Mouse (Mus musculus) frontal cortex, postnatal 10 days (tissue): ENCODE results near the gene Fat4.

Source experiments
- DNase-seq, 2 experiments: peaks; one replicate each; pipeline ENCODE4 v3.0.0; 2022; ENCODE audit warnings: low spot score in 2 of 2, mixed read lengths in 1 of 2

The Fat4 gene

DNA sequence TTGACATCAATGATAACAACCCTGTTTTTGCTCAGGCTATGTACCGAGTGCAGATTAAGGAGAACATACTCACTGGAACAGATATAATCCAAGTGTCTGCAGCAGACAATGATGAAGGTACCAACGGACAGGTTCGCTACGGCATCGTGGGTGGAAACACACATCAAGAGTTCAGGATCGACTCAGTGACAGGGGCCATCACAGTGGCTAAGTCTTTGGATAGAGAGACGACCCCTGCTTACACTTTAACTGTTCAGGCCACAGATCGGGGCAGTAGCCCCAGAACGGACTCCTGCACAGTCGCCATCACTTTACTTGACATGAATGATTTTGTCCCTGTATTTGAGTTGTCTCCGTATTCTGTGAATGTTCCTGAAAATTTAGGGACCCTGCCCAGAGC lies 70.4 kb downstream of the Fat4 start:
- no peak for DNase-seq

DNA sequence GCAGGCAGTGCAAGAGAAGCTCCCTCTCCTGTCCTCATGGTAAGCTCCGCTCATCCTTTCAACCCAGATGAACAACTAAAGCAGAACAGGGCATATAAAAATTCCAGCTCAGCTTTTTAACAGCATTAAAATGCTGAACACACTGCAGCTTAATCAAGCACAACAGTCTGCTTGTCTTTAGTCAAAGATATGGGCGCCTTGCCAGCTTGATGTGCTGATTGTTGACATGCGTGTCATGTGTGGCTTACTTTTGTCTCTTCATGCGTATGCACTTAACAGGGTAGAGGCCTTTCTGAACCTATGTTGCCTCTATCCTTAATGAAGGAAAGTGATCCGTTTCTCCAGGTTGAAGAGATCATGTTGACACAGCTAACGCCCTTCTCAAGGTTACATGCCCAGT lies 75.6 kb downstream of the Fat4 start:
- DNase-seq: no peak

DNA sequence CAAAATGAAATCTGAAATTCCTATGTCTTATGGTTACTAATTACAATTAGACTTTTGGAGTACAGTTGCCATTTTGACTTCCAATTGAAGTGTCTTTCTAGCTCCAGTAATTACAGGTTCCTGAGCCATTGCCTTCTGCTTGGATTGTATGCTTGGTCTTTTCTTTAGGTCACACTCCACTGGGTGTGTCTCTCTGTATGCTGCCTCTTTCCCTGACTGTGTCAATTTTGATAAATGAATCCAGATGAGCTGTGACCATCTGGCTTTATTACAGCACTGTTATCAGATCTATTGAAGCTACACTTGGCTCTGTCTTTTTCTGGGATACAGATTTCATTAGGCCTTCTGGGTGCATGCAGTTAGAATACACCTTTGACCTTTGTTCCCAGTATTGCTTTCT lies 80.7 kb downstream of the Fat4 start:
- DNase-seq: no peak

DNA sequence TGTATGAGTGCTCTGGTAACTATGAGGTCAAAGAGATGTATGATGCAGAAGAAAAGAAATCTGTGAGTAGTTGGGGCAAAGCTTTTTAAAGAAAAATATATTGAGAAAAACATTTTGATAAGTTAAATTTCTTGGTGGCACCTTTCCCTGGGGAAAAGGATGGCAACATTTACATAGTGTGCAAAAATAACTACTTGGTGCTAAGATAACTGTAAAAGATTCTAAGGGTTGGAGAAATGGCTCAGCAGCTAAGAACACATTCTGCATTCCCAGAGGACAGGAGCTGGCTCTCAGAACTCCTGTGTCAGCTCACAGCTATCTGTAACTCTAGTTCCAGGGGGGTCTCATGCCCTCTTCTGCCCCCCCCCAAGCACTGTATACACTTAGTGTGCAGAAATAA lies 99.6 kb downstream of the Fat4 start:
- no peak for DNase-seq

GRCm38 (mm10) chr3:38989181-38989580 lies 102.4 kb downstream of the Fat4 start:
- DNase-seq: no peak

GRCm38 (mm10) chr3:39000011-39000410 lies 113.3 kb downstream of the Fat4 start:
- DNase-seq: no peak

GRCm38 (mm10) chr3:39010544-39010943 lies 123.8 kb downstream of the Fat4 start:
- no peak for DNase-seq

DNA sequence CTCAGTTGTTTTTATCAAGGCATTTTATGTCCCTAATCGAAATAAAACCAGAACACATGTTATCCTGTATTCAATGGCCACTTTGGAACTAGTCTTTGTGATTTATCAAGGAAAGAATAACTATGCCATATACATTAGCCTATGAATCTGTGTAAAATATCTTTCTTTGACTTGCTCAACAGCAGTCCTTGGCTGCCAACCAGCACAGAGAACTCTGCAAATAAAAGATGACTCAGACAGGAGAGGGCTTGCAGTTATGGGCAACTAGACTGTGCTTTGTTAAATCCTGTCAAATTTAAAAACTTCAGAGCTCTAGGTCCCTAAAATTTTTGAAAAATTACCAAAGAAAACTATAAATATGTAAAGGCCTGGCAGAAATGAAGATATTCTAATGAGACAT lies 130.9 kb downstream of the Fat4 start:
- DNase-seq: no peak

DNA sequence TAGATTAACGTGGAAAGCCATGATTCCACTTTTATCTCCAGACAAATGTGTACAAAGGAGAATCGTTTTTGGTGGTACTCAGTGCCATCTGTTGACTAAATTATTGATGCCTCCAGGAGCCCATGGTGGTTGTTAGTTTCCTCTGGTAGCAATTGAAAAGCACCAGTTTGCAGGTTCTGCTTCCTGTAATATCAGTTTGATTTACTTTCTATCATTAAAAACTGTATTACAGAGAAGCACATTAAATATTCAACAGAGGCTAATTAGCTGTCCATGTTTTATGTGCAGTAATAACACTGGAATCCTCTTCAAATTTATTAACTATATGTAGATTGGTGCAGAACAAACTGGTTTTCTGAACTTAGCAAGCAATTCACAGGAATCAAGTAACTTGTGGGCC lies 149.4 kb downstream of the Fat4 start:
- DNase-seq: no peak

- no peak for DNase-seq
These were observed 159.7 kb downstream of the Fat4 start for GRCm38 (mm10) chr3:39046425-39046824.

GRCm38 (mm10) chr3:39047621-39048303 lies 161.0 kb downstream of the Fat4 start:
- no peak for DNase-seq

DNA sequence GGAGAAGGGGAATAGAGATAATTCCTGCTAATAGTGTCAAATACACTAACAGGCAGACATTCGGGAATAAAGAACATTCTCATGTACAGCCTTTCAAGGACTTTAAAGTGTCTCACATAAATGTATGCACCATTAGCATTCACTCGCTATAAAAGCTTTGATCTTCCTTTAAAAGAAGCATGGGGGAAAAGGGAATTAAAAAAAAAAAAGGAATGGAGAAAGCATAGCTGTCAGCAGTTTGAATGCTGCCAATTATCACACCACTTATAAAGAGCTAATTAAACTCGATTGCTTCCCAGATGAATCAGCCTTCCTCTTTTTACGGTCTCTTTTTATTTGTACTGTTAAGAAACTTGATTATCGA lies 161.5 kb downstream of the Fat4 start:
- no peak for DNase-seq

DNA sequence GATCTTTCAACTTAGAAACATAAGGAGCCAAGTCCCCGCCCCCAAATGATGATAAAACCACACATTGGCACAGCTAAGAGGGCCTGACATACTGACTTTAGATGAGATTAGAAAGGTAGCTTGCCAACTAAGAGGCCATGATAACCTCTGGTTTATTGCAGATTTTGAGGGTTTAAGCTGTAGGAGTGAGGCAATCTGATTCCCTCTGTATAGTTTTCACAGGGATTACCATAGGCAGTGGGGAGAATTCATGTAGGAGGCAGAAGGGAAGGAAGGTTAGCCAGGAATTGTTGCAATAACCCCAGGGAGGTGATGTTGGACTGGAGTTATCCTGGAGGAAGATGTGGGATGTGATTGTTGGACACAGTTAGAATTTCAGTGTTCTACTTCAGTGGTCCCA lies 163.4 kb downstream of the Fat4 start:
- no peak for DNase-seq

DNA sequence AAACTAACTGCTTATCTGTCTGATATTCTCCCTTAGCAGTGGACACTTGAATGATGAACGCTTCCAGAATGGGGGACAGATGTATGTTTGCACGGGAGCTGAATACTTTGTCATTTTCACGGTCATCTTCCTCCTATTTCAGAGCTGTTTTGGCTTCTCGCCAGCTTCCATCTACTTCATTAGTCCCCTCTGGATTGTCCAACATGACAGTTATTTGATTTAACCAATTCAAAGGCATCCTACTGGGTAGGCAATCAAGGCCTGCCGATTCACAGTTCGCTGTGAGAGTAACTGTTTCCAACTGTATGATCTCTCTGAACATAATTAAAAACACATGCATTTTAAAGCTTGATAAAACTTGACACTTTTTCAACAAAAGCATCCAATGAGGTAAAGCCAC lies 166.3 kb downstream of the Fat4 start:
- no peak for DNase-seq
